Mouse (Mus musculus) hindbrain, embryonic 10.5 days (tissue): ENCODE measurements at regions not wholly inside any gene's neighbourhood (a gene's known extent, or its start where the extent isn't known, plus 50 kb on each side); places are given as distances from the start of the nearest gene placed in this dataset.

Experiments used
- DNase-seq: peaks from one replicate; pipeline ENCODE4 v3.0.0-alpha.2; 2017; ENCODE audit warnings: low spot score
- H3K27ac ChIP-seq: fragments of 300-500 bp; sonication (generic); 2 replicates; pipeline ENCODE4 v1.5.1; 2016; ENCODE audit warnings: mild to moderate bottlenecking, moderate library complexity
- H3K27me3 ChIP-seq: fragments of 300-500 bp; sonication (generic); 2 replicates; pipeline ENCODE4 v1.6.1; 2016; ENCODE audit warnings: mild to moderate bottlenecking; ENCODE audit not compliant: poor library complexity, insufficient read depth, severe bottlenecking
- H3K36me3 ChIP-seq: fragments of 300-500 bp; sonication (generic); 2 replicates; pipeline ENCODE4 v1.6.1; 2016; ENCODE audit warnings: mild to moderate bottlenecking, moderate library complexity
- H3K4me1 ChIP-seq: fragments of 300-500 bp; sonication (generic); replicated peaks from 2 replicates; pipeline ENCODE4 v1.6.1; 2016; ENCODE audit warnings: mild to moderate bottlenecking
- H3K4me3 ChIP-seq: fragments of 300-500 bp; sonication (generic); 2 replicates; pipeline ENCODE4 v1.5.1; 2016; ENCODE audit warnings: mild to moderate bottlenecking, moderate library complexity
- H3K9me3 ChIP-seq: fragments of 300-500 bp; sonication (generic); 2 replicates; pipeline ENCODE4 v1.6.1; 2016; ENCODE audit warnings: mild to moderate bottlenecking, moderate library complexity
- WGBS: fragments of 180-500 bp; shearing (Covaris S2); methylation state at CpG from one replicate; pipeline ENCODE4 v1.1.7; 2016; 5-methylcytosine and 5-hydroxymethylcytosine counted together

- Histone ChIP-seq H3K4me1 (no peaks in the 10 kb centered on the region), H3K36me3 (no peaks in the 10 kb centered on the region)
- 94% methylated on average over 3 of the region's 3 CpGs for WGBS
Observed at GRCm38 (mm10) chr2:47053689-47054088, 1760.2 kb upstream of the Acvr2a start.

GRCm38 (mm10) chr2:47074191-47074590 is 1739.7 kb upstream of the Acvr2a start:
- Histone ChIP-seq H3K27ac (no peak overlapping the region), H3K9me3 (no peaks in the 10 kb centered on the region), H3K4me1 (no peaks in the 10 kb centered on the region), H3K36me3 (no peaks in the 10 kb centered on the region), H3K27me3 (no peaks in the 10 kb centered on the region), H3K4me3 (no peak overlapping the region)
- no peak for DNase-seq

More at GRCm38 (mm10) chr2:47053689-47054088, 1760.2 kb upstream of the Acvr2a start:
- H3K4me3 ChIP-seq = no peak overlapping the region
- no peaks in the 10 kb centered on the region for H3K27me3 ChIP-seq
- no peak overlapping the region for H3K27ac ChIP-seq
- no peak for DNase-seq
- H3K9me3 ChIP-seq = no peaks in the 10 kb centered on the region

GRCm38 (mm10) chr2:47075225-47075624 is 1738.7 kb upstream of the Acvr2a start:
- H3K36me3 ChIP-seq = no peaks in the 10 kb centered on the region
- no peaks in the 10 kb centered on the region for H3K9me3 ChIP-seq

GRCm38 (mm10) chr2:47088635-47089034 is 1725.3 kb upstream of the Acvr2a start:
- peak; percentile 7 for DNase-seq
- 26% methylated on average over 4 of the region's 4 CpGs for WGBS

More at GRCm38 (mm10) chr2:47075225-47075624, 1738.7 kb upstream of the Acvr2a start:
- Histone ChIP-seq H3K4me3 (no peak overlapping the region), H3K27me3 (no peaks in the 10 kb centered on the region), H3K27ac (no peak overlapping the region), H3K4me1 (no peaks in the 10 kb centered on the region)
- no peak for DNase-seq
- WGBS = 90% methylated on average over 3 of the region's 3 CpGs

GRCm38 (mm10) chr2:47095993-47096392 is 1717.9 kb upstream of the Acvr2a start:
- 88% methylated on average over 3 of the region's 3 CpGs for WGBS
- H3K4me1 ChIP-seq = no peaks in the 10 kb centered on the region
- no peaks in the 10 kb centered on the region for H3K27me3 ChIP-seq
- H3K36me3 ChIP-seq = no peaks in the 10 kb centered on the region
- no peaks in the 10 kb centered on the region for H3K9me3 ChIP-seq
- no peak overlapping the region for H3K27ac ChIP-seq
- DNase-seq = no peak
- H3K4me3 ChIP-seq = no peak overlapping the region

More at GRCm38 (mm10) chr2:47088635-47089034, 1725.3 kb upstream of the Acvr2a start:
- Histone ChIP-seq H3K9me3 (no peaks in the 10 kb centered on the region), H3K27me3 (no peaks in the 10 kb centered on the region), H3K27ac (no peak overlapping the region), H3K4me1 (no peaks in the 10 kb centered on the region), H3K4me3 (no peak overlapping the region), H3K36me3 (no peaks in the 10 kb centered on the region)

GRCm38 (mm10) chr2:47139435-47139834 is 1674.5 kb upstream of the Acvr2a start:
- no peaks in the 10 kb centered on the region for H3K36me3 ChIP-seq
- H3K4me1 ChIP-seq = no peaks in the 10 kb centered on the region
- no peaks in the 10 kb centered on the region for H3K9me3 ChIP-seq
- no peaks in the 10 kb centered on the region for H3K27me3 ChIP-seq
- WGBS = 89% methylated on average over 1 of the region's 1 CpGs
- no peak overlapping the region for H3K4me3 ChIP-seq
- no peak overlapping the region for H3K27ac ChIP-seq
- no peak for DNase-seq

- no peak overlapping the region for H3K27ac ChIP-seq
- no peak for DNase-seq
- no peaks in the 10 kb centered on the region for H3K9me3 ChIP-seq
- WGBS = 82% methylated on average over 2 of the region's 2 CpGs
- H3K36me3 ChIP-seq = no peaks in the 10 kb centered on the region
- no peak overlapping the region for H3K4me3 ChIP-seq
- no peaks in the 10 kb centered on the region for H3K27me3 ChIP-seq
- H3K4me1 ChIP-seq = no peaks in the 10 kb centered on the region
Observed at GRCm38 (mm10) chr2:47184067-47184802, 1629.7 kb upstream of the Acvr2a start.
